Mouse (Mus musculus) forebrain, postnatal 0 days (tissue): ENCODE data around the gene Nup155. TPM values are rescaled to one million over a fixed set of nuclear protein-coding genes. Genes with fewer than 3 reads are reported as not detected.
A peak's percentile ranks its signal among the peaks of the same experiment; 100 is the strongest.
"Not testable (repeated sequence)": the region's sequence is repeated elsewhere in the genome, so short reads cannot be mapped to it uniquely, and the experiment has no call there.

Experiments
- ATAC-seq: fragments of 200-750 bp; cut with Nextera tagmentation; 2 replicates; pipeline ENCODE4 v1.8.0; 2017; ENCODE audit warnings: mild to moderate bottlenecking, moderate library complexity
- DNase-seq: peaks from one replicate; pipeline ENCODE4 v3.0.0-alpha.2; 2015
- H3K27ac ChIP-seq: fragments of 300-500 bp; sonication (generic); 2 replicates; pipeline ENCODE4 v1.5.1; 2014; ENCODE audit warnings: low read depth, mild to moderate bottlenecking, antibody characterized with exemption, low read length, moderate library complexity, mixed read lengths
- H3K27me3 ChIP-seq: fragments of 300-500 bp; sonication (generic); 2 replicates; pipeline ENCODE4 v1.6.1; 2014; ENCODE audit warnings: mild to moderate bottlenecking, low read length, mixed read lengths; ENCODE audit not compliant: insufficient read depth
- H3K36me3 ChIP-seq: fragments of 300-500 bp; sonication (generic); 2 replicates; pipeline ENCODE4 v1.6.1; 2014; ENCODE audit warnings: mild to moderate bottlenecking, moderate library complexity; ENCODE audit not compliant: insufficient read depth
- H3K4me1 ChIP-seq: fragments of 300-500 bp; sonication (generic); 2 replicates; pipeline ENCODE4 v1.6.1; 2014; ENCODE audit warnings: antibody characterized with exemption; ENCODE audit not compliant: insufficient read depth
- H3K4me2 ChIP-seq: fragments of 300-500 bp; sonication (generic); 2 replicates; pipeline ENCODE4 v1.6.1; 2014; ENCODE audit warnings: low read depth, mild to moderate bottlenecking, moderate library complexity
- H3K4me3 ChIP-seq: fragments of 300-500 bp; sonication (generic); 2 replicates; pipeline ENCODE4 v1.5.1; 2014; ENCODE audit warnings: low read depth, low read length, mixed read lengths
- H3K9ac ChIP-seq: fragments of 300-500 bp; sonication (generic); 2 replicates; pipeline ENCODE4 v1.6.1; 2014; ENCODE audit warnings: mild to moderate bottlenecking
- H3K9me3 ChIP-seq: fragments of 300-500 bp; sonication (generic); 2 replicates; pipeline ENCODE4 v1.6.1; 2016; ENCODE audit warnings: low read length
- CTCF ChIP-seq: sonication (generic); IDR thresholded peaks from 2 replicates; pipeline ENCODE4 v1.5.1; 2016; ENCODE audit warnings: antibody characterized with exemption, control low read depth, low read depth
- WGBS: fragments of 180-500 bp; shearing (Covaris S2); extraction: QIAGEN DNeasy Blood & Tissue Kit; methylation state at CpG from one replicate; pipeline ENCODE4 v1.1.7; 2014; 5-methylcytosine and 5-hydroxymethylcytosine counted together
- polyA plus RNA-seq: library from polyadenylated mRNA; unstranded; fragments of >200 nt; fragmentation: Nextera tagmentation; extraction: Ambion mirVana; gene quantifications from 2 replicates; pipeline ENCODE4 v1.2.1, GENCODE M21; 2015
- total RNA-seq: library from RNA; depleted of rRNA; stranded (reverse); fragments of >200 nt; gene quantifications from 2 replicates; pipeline ENCODE4 v1.2.3, GENCODE M21; 2014; rRNA removed

Nup155 gene
- total RNA-seq = 28.0 and 46.9 TPM in 2 replicates
- polyA plus RNA-seq = 4.3 and 6.2 TPM in 2 replicates

GRCm38 (mm10) chr15:8108966-8109743 lies at the start of gene Nup155:
Gene Nup155, plus strand, starts transcription at chr15:8109273.
- Histone ChIP-seq H3K4me2 (peak within 1 kb of the TSS; percentile 77), H3K4me3 (peak within 1 kb of the TSS; percentile 62), H3K9me3 (no peaks in the 10 kb centered on the region), H3K27me3 (no peaks in the 10 kb centered on the region), H3K36me3 (peaks cover 15% of the 10 kb centered on the region), H3K27ac (peak within 1 kb of the TSS; percentile 82), H3K9ac (peak within 1 kb of the TSS; percentile 69), H3K4me1 (peaks cover 11% of the 10 kb centered on the region)
- ATAC-seq (peak; percentile 99), DNase-seq (peak; percentile 97)
- no peak; the same call in 1 of the 2 replicates for TF ChIP-seq CTCF
- under 1% methylated on average over 52 of the region's 54 CpGs for WGBS

- Histone ChIP-seq H3K4me3 (no peak overlapping the region), H3K36me3 (peaks cover 8% of the 10 kb centered on the region), H3K4me2 (no peak overlapping the region), H3K27ac (no peak overlapping the region), H3K27me3 (no peaks in the 10 kb centered on the region), H3K4me1 (no peaks in the 10 kb centered on the region), H3K9ac (no peak overlapping the region), H3K9me3 (no peaks in the 10 kb centered on the region)
- peak; percentile 54 for TF ChIP-seq CTCF
- DNase-seq = peak; percentile 24
- ATAC-seq = peak; percentile 58; the same call in 1 of the 2 replicates
- 82% methylated on average over 6 of the region's 6 CpGs for WGBS
Observed at GRCm38 (mm10) chr15:8065221-8065620, 43.9 kb upstream of the Nup155 start.

- not testable (repeated sequence) for H3K9me3 ChIP-seq, H3K4me2 ChIP-seq, H3K4me3 ChIP-seq, H3K9ac ChIP-seq, DNase-seq, H3K27ac ChIP-seq, ATAC-seq, H3K27me3 ChIP-seq, H3K4me1 ChIP-seq
- peaks cover 39% of the 10 kb centered on the region for H3K36me3 ChIP-seq
- WGBS = 97% methylated on average over 3 of the region's 3 CpGs
Observed at GRCm38 (mm10) chr15:8073159-8073558, 35.9 kb upstream of the Nup155 start.

DNA sequence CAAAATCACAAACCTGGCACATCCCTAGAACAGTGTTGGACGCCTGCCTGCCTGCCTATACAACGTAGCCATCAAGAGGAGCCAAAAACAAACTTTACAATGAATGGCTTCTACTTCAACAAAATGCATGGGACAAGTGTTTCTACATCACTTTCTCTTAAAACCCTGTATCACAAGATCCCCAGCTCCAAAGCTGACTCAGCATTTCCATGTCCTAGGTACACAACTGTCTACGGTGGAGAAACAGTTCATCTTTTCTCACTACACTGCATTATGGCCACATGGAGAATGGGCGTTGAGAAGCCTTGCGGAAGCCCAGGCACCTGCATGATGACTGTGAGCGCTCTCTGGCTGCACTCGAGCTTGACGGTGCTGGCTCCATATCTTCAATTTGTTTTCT lies 26.9 kb upstream of the Nup155 start:
- Histone ChIP-seq H3K9ac (no peak overlapping the region), H3K4me1 (no peaks in the 10 kb centered on the region), H3K27me3 (no peaks in the 10 kb centered on the region), H3K9me3 (no peaks in the 10 kb centered on the region), H3K36me3 (peaks cover 22% of the 10 kb centered on the region; the same call in 1 of the 2 replicates), H3K27ac (no peak overlapping the region), H3K4me2 (no peak overlapping the region), H3K4me3 (no peak overlapping the region)
- TF ChIP-seq CTCF = no peak
- WGBS = 94% methylated on average over 8 of the region's 8 CpGs
- DNase-seq (no peak), ATAC-seq (no peak)

DNA sequence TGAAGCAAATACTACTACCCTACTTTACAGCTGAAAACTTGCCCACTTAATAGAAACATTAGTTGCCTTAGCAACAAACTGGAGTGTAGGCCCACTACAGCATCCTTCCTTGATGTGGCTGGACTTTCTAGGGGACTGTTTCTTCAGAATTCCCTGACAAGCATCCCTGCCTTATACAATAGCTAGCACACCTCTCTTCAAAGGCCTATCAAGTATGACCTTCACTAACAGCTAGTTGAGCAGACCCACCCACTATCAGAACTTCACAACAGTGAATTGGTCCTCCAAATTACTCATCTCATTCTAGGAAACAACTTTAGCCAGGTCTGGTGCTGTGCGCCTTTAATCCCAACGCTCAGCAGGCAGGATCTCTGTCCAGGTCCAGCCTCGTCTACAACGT lies 21.8 kb upstream of the Nup155 start:
- peaks cover 14% of the 10 kb centered on the region for H3K36me3 ChIP-seq
- TF ChIP-seq CTCF = no peak
- no peaks in the 10 kb centered on the region for H3K27me3 ChIP-seq
- H3K4me1 ChIP-seq = no peaks in the 10 kb centered on the region
- ATAC-seq = no peak
- no peak overlapping the region for H3K4me3 ChIP-seq
- no peak for DNase-seq
- no peak overlapping the region for H3K27ac ChIP-seq
- no peaks in the 10 kb centered on the region for H3K9me3 ChIP-seq
- no peak overlapping the region for H3K4me2 ChIP-seq
- 93% methylated on average over 4 of the region's 4 CpGs for WGBS
- H3K9ac ChIP-seq = no peak overlapping the region

- no peak overlapping the region for H3K4me2 ChIP-seq
- DNase-seq (no peak), ATAC-seq (no peak)
- H3K4me3 ChIP-seq = no peak overlapping the region
- H3K36me3 ChIP-seq = peaks cover 18% of the 10 kb centered on the region
- no peak for TF ChIP-seq CTCF
- no peaks in the 10 kb centered on the region for H3K4me1 ChIP-seq
- H3K27me3 ChIP-seq = no peaks in the 10 kb centered on the region
- no peak overlapping the region for H3K9ac ChIP-seq
- WGBS = 92% methylated on average over 3 of the region's 3 CpGs
- no peaks in the 10 kb centered on the region for H3K9me3 ChIP-seq
- no peak overlapping the region for H3K27ac ChIP-seq
Observed at GRCm38 (mm10) chr15:8088715-8089114, 20.4 kb upstream of the Nup155 start.

- Histone ChIP-seq H3K36me3 (peaks cover 24% of the 10 kb centered on the region), H3K4me2 (no peak overlapping the region), H3K27me3 (no peaks in the 10 kb centered on the region), H3K9ac (no peak overlapping the region), H3K4me1 (no peaks in the 10 kb centered on the region), H3K27ac (no peak overlapping the region), H3K9me3 (no peaks in the 10 kb centered on the region), H3K4me3 (no peak overlapping the region)
- 93% methylated on average over 2 of the region's 2 CpGs for WGBS
- no peak for TF ChIP-seq CTCF
- DNase-seq = no peak
- no peak for ATAC-seq
Observed at GRCm38 (mm10) chr15:8090685-8091084, 18.4 kb upstream of the Nup155 start.

- DNase-seq, H3K27me3 ChIP-seq, H3K4me3 ChIP-seq, H3K9me3 ChIP-seq, ATAC-seq, H3K4me1 ChIP-seq, H3K27ac ChIP-seq, H3K9ac ChIP-seq, H3K4me2 ChIP-seq: not testable (repeated sequence)
- H3K36me3 ChIP-seq = peaks cover 33% of the 10 kb centered on the region
- 90% methylated on average over 1 of the region's 1 CpGs for WGBS
Observed at GRCm38 (mm10) chr15:8092668-8093067, 16.4 kb upstream of the Nup155 start.
